Mouse (Mus musculus): ENCODE data around the gene Eml4.

GRCm38 (mm10) chr17:83304089-83304822 lies 46.5 kb upstream of the Eml4 start:
- TF ChIP-seq CTCF (IDR thresholded peaks at IDR 0.05; ENCODE audit: control insufficient read depth, insufficient read depth, insufficient replicate concordance, low read depth, low read length) (no peak), POLR2A (IDR thresholded peaks at IDR 0.05; ENCODE audit: control insufficient read depth, low read depth, low read length) (no peak)

Measured in testis, adult 2 months (tissue).